Mouse (Mus musculus): ENCODE measurements around the gene Slc7a5. TPM values are rescaled to one million over a fixed set of nuclear protein-coding genes. Genes with fewer than 3 reads are reported as not detected.

Gene Slc7a5
- polyA plus RNA-seq, 1 experiment: 113 TPM

GRCm38 (mm10) chr8:121949222-121949800, 41.8 kb upstream of the Slc7a5 start, which contains the start of gene Banp:
TSS of gene Banp (plus strand) at chr8:121949750.
- DNase-seq (ENCODE audit: low read depth): no peak
- TF ChIP-seq CTCF (IDR thresholded peaks at IDR 0.05; ENCODE audit: borderline replicate concordance, extremely low read depth, insufficient read depth, insufficient read length) (no peak), POLR2A (IDR thresholded peaks at IDR 0.05; ENCODE audit: borderline replicate concordance, extremely low read depth, insufficient read depth, insufficient read length, poor library complexity, severe bottlenecking) (no peak)

DNA sequence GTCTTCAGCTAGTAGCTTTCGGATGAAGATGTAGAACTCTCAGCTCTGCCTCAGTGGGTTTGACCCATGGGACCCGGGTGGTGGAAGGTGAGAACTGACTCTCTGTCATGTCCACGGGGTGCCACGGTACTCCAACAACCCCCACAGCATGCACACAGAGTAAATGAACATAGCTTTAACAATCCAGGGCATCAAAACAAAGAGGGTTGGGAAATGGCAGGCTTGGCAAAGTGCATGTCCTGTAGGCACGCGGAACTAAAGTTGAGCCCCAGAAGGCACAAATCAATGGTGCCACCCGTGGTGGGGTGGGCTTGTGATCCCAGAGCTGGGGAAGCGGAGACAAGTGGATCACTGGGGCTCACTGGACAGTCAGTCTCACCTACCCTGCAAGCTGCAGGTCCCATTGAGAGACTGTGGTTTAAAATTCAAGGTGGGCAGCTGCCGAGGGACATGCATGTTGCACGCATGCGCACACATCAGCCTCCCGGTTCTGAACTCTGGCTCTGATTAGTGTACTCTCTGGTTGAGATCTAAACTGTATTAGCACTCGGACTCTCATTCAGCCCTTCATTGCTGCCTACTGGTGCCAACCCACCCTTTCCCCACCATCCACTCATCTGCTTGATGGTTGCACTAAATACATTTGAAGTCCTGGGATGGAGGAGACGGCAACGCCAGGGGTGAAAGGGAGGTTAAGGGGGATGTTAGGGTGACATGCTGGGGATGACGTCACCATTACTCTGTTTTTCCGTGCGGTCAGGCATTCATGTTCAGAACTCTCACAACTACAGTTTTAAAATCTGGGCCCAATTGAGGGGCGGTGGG, 41.0 kb upstream of the Slc7a5 start:
- DNase-seq (ENCODE audit: low read depth): peak; percentile 13
- TF ChIP-seq POLR2A (IDR thresholded peaks at IDR 0.05; ENCODE audit: borderline replicate concordance, extremely low read depth, insufficient read depth, insufficient read length, poor library complexity, severe bottlenecking) (no peak), CTCF (IDR thresholded peaks at IDR 0.05; ENCODE audit: borderline replicate concordance, extremely low read depth, insufficient read depth, insufficient read length) (no peak)

- DNase-seq (ENCODE audit: low read depth): peak; percentile 96
- TF ChIP-seq CTCF (IDR thresholded peaks at IDR 0.05; ENCODE audit: borderline replicate concordance, extremely low read depth, insufficient read depth, insufficient read length): no peak
- TF ChIP-seq POLR2A (IDR thresholded peaks at IDR 0.05; ENCODE audit: borderline replicate concordance, extremely low read depth, insufficient read depth, insufficient read length, poor library complexity, severe bottlenecking): peak; percentile 35; the same call in 1 of the 2 replicates
Measured at GRCm38 (mm10) chr8:121947753-121948141, 40.3 kb upstream of the Slc7a5 start.

DNA sequence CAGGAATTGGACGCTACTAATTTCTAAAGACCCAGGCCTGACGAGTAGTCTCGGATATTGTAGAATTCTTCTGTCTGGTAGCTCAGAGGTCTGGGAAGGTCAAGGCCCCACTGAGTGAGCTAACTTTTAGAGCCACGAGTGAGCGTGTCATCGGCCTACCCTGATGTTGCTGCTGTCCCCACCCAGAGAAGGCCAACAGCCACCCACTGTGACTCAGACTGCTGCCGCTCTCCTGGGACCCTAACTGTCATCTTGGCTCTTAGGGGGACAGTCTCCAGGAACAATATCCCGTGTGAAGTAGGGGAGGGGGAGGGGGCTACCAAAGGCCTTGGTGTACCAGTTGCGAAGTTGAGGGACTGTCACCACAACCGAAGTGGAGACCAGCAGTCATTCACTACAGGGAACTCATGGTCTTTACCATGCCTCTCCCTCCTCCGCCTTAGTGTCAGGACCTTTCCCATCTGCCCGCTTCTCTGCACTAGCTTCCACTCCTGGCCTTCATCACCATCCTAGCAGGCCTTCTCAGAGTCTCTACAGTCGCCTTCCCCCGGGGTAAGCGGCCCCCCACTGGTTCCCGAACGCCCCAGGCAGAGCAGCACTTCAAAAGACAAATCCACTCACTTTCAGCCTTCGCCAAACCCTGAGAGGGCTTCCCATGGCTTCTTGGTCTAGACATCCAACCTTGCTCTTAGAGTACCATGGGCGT, 39.7 kb upstream of the Slc7a5 start:
- DNase-seq (ENCODE audit: low read depth): no peak
- TF ChIP-seq POLR2A (IDR thresholded peaks at IDR 0.05; ENCODE audit: borderline replicate concordance, extremely low read depth, insufficient read depth, insufficient read length, poor library complexity, severe bottlenecking): no peak
- TF ChIP-seq CTCF (IDR thresholded peaks at IDR 0.05; ENCODE audit: borderline replicate concordance, extremely low read depth, insufficient read depth, insufficient read length): no peak

- no peak for DNase-seq (ENCODE audit: low read depth)
- no peak for TF ChIP-seq POLR2A (IDR thresholded peaks at IDR 0.05; ENCODE audit: borderline replicate concordance, extremely low read depth, insufficient read depth, insufficient read length, poor library complexity, severe bottlenecking)
- TF ChIP-seq CTCF (IDR thresholded peaks at IDR 0.05; ENCODE audit: borderline replicate concordance, extremely low read depth, insufficient read depth, insufficient read length): no peak
Measured at GRCm38 (mm10) chr8:121946351-121946750, 38.9 kb upstream of the Slc7a5 start.

- TF ChIP-seq CTCF (IDR thresholded peaks at IDR 0.05; ENCODE audit: borderline replicate concordance, extremely low read depth, insufficient read depth, insufficient read length) (no peak), POLR2A (IDR thresholded peaks at IDR 0.05; ENCODE audit: borderline replicate concordance, extremely low read depth, insufficient read depth, insufficient read length, poor library complexity, severe bottlenecking) (no peak)
- DNase-seq (ENCODE audit: low read depth): no peak
Measured at GRCm38 (mm10) chr8:121944831-121945230, 37.3 kb upstream of the Slc7a5 start, which contains the start of gene Car5a. TSS of gene Car5a (minus strand) at chr8:121944904.

- DNase-seq (ENCODE audit: low read depth): no peak
- TF ChIP-seq POLR2A (IDR thresholded peaks at IDR 0.05; ENCODE audit: borderline replicate concordance, extremely low read depth, insufficient read depth, insufficient read length, poor library complexity, severe bottlenecking) (no peak), CTCF (IDR thresholded peaks at IDR 0.05; ENCODE audit: borderline replicate concordance, extremely low read depth, insufficient read depth, insufficient read length) (no peak)
Measured at GRCm38 (mm10) chr8:121943716-121944115, 36.2 kb upstream of the Slc7a5 start.

- TF ChIP-seq CTCF (IDR thresholded peaks at IDR 0.05; ENCODE audit: borderline replicate concordance, extremely low read depth, insufficient read depth, insufficient read length) (no peak), POLR2A (IDR thresholded peaks at IDR 0.05; ENCODE audit: borderline replicate concordance, extremely low read depth, insufficient read depth, insufficient read length, poor library complexity, severe bottlenecking) (no peak)
- no peak for DNase-seq (ENCODE audit: low read depth)
Measured at GRCm38 (mm10) chr8:121943057-121943540, 35.6 kb upstream of the Slc7a5 start.

GRCm38 (mm10) chr8:121938732-121939131, 31.2 kb upstream of the Slc7a5 start:
- TF ChIP-seq POLR2A (IDR thresholded peaks at IDR 0.05; ENCODE audit: borderline replicate concordance, extremely low read depth, insufficient read depth, insufficient read length, poor library complexity, severe bottlenecking) (no peak), CTCF (IDR thresholded peaks at IDR 0.05; ENCODE audit: borderline replicate concordance, extremely low read depth, insufficient read depth, insufficient read length) (no peak)
- no peak for DNase-seq (ENCODE audit: low read depth)

GRCm38 (mm10) chr8:121936391-121936790, 28.9 kb upstream of the Slc7a5 start:
- peak; percentile 32 for DNase-seq (ENCODE audit: low read depth)

More at GRCm38 (mm10) chr8:121936391-121936790, 28.9 kb upstream of the Slc7a5 start:
- TF ChIP-seq CTCF (IDR thresholded peaks at IDR 0.05; ENCODE audit: borderline replicate concordance, extremely low read depth, insufficient read depth, insufficient read length) (no peak), POLR2A (IDR thresholded peaks at IDR 0.05; ENCODE audit: borderline replicate concordance, extremely low read depth, insufficient read depth, insufficient read length, poor library complexity, severe bottlenecking) (no peak)
